In the genomic region with DNA sequence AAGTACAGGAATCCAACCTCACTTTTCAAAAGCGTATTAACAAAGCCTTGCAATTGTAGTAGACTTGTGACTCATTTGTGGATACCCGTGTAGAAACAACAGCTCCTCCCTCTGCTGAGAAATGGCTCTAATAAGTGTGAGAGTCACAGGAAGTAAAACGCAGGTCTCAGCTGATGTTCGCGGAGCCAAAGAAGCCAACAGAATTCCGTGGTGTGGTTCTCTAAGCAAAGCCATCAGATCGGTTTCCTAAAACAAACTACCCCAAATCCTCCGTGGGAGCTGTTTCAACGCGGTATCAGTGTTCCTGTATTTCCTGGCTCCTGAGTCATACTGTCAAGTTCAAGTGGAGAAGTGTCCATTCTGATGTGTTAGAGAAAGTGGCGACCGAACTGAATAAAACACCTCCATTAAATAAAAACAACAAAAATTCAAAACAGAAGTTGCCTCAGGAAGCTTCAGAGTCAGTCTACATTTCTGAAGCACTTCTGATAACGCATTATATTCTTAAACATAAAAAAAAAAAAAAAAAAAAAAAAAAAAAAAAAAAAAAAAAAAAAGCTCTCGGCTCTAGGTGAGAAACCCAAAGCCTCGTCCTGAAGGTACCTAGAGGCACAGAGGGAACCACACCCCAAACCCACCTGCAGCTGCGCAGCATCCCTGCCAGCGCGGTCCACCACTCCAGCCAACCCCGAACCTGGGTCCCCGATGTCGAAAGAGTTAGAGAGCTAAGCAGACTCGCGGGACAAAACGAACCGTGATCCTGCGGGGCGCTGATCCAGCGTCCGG, we compare ENCODE assay signal across 8 mouse cellular contexts. TPM values are rescaled to one million over a fixed set of nuclear protein-coding genes. Genes with fewer than 3 reads are reported as not detected.
DNase-seq lines count a peak whose midpoint lies in the region; ATAC-seq and TF ChIP-seq lines count a peak whose summit lies in the region.

No protein-coding gene starts in this region.

- H3K4me3 ChIP-seq in forebrain, embryonic 10.5 days = peak overlapping the region; percentile 63
- H3K4me3 ChIP-seq in intestine, postnatal 0 days (ENCODE audit: low read depth, low read length) = peak overlapping the region; percentile 75
- peak overlapping the region; percentile 69 for H3K4me3 ChIP-seq in midbrain, embryonic 14.5 days (replicated peaks; ENCODE audit: low read depth, low read length)

- no peak for ATAC-seq in intestine, postnatal 0 days
- no peak for ATAC-seq in midbrain, embryonic 14.5 days (ENCODE audit: low FRiP score, low TSS enrichment)

- TF ChIP-seq CTCF in intestine, postnatal 0 days (IDR thresholded peaks at IDR 0.05; ENCODE audit: low read depth) = no peak

- DNase-seq in right cerebral cortex, postnatal 4 days = peak; percentile 12
- no peak for DNase-seq in right cerebral cortex, postnatal 14 days
- DNase-seq in T-cell, adult 2 months (ENCODE audit: low spot score) = peak; percentile 57
- DNase-seq in forebrain, embryonic 10.5 days (ENCODE audit: extremely low spot score, low spot score) = peak; percentile 29
- DNase-seq in midbrain, embryonic 14.5 days = peak; percentile 29
- no peak for DNase-seq in frontal cortex, adult 2 months (ENCODE audit: extremely low spot score in 1 of 2, low spot score in 1 of 2)
- DNase-seq in layer of hippocampus, adult 8-10 months (ENCODE audit: low spot score in 2 of 2) = no peak

- H3K9me3 ChIP-seq in forebrain, embryonic 10.5 days = no peaks in the 10 kb centered on the region
- H3K9me3 ChIP-seq in intestine, postnatal 0 days (ENCODE audit: control insufficient read depth) = no peaks in the 10 kb centered on the region
- no peaks in the 10 kb centered on the region for H3K9me3 ChIP-seq in midbrain, embryonic 14.5 days (ENCODE audit: control insufficient read depth, low read length)

- no peaks in the 10 kb centered on the region for H3K36me3 ChIP-seq in forebrain, embryonic 10.5 days (replicated peaks)
- no peaks in the 10 kb centered on the region for H3K36me3 ChIP-seq in intestine, postnatal 0 days (ENCODE audit: control insufficient read depth, insufficient read depth)
- no peaks in the 10 kb centered on the region for H3K36me3 ChIP-seq in midbrain, embryonic 14.5 days (ENCODE audit: control insufficient read depth, insufficient read depth, low read length)

- 7% methylated on average over 29 of the region's 29 CpGs for WGBS in forebrain, embryonic 10.5 days
- 11% methylated on average over 29 of the region's 29 CpGs for WGBS in intestine, postnatal 0 days
- 8% methylated on average over 29 of the region's 29 CpGs for WGBS in midbrain, embryonic 14.5 days

- peaks cover 49% of the 10 kb centered on the region for H3K27me3 ChIP-seq in forebrain, embryonic 10.5 days (ENCODE audit: poor library complexity, severe bottlenecking)
- H3K27me3 ChIP-seq in intestine, postnatal 0 days (replicated peaks; ENCODE audit: control insufficient read depth, insufficient read depth, low read length) = no peaks in the 10 kb centered on the region
- peaks cover 6% of the 10 kb centered on the region; the same call in 1 of the 2 replicates for H3K27me3 ChIP-seq in midbrain, embryonic 14.5 days (ENCODE audit: control insufficient read depth, insufficient read depth, low read length)

- peak overlapping the region; percentile 51 for H3K9ac ChIP-seq in intestine, postnatal 0 days (ENCODE audit: low read depth, low read length)
- peak overlapping the region; percentile 49 for H3K9ac ChIP-seq in midbrain, embryonic 14.5 days (replicated peaks; ENCODE audit: low read length)

- H3K27ac ChIP-seq in forebrain, embryonic 10.5 days = peak overlapping the region; percentile 81
- H3K27ac ChIP-seq in intestine, postnatal 0 days (ENCODE audit: low read depth, low read length) = no peak overlapping the region
- no peak overlapping the region for H3K27ac ChIP-seq in midbrain, embryonic 14.5 days (replicated peaks; ENCODE audit: low read depth, low read length)

- H3K4me2 ChIP-seq in intestine, postnatal 0 days (replicated peaks; ENCODE audit: low read depth) = peak overlapping the region; percentile 96
- H3K4me2 ChIP-seq in midbrain, embryonic 14.5 days (ENCODE audit: low read length) = peak overlapping the region; percentile 94

- H3K4me1 ChIP-seq in forebrain, embryonic 10.5 days = peaks cover 11% of the 10 kb centered on the region
- no peaks in the 10 kb centered on the region for H3K4me1 ChIP-seq in intestine, postnatal 0 days (replicated peaks; ENCODE audit: control insufficient read depth, insufficient read depth, low read length)
- H3K4me1 ChIP-seq in midbrain, embryonic 14.5 days (ENCODE audit: control insufficient read depth, insufficient read depth, low read length) = 0 out of 2 replicates have a peak, but pooled peaks cover 3% of the 10 kb centered on the region

RNA-seq across cellular contexts. Expression of a gene that starts 0.5 kb away (rescaled TPM):
- polyA plus RNA-seq in forebrain, embryonic 10.5 days (2016; fragmentation: Nextera tagmentation; extraction: Ambion mirVana) = 1.4 and 1.8 TPM in 2 replicates
- polyA plus RNA-seq in intestine, postnatal 0 days (2015; fragmentation: Nextera tagmentation; extraction: Ambion mirVana) = 0.67 and 1.0 TPM in 2 replicates
- polyA plus RNA-seq in midbrain, embryonic 14.5 days (2014; fragmentation: Nextera tagmentation; extraction: Ambion mirVana) = 0.93 and 2.4 TPM in 2 replicates
- polyA plus RNA-seq in frontal cortex, adult 2 months (2012; rRNA removed) = 0.16 and 0.19 TPM in 2 replicates
- under 1 TPM; 0.13 to 0.61 (median 0.26) TPM for total RNA-seq in layer of hippocampus, adult 8-10 months (2022)

RNA-seq across cellular contexts. Expression of a gene that starts 41.6 kb away (rescaled TPM):
- 48.2 and 48.6 TPM in 2 replicates for polyA plus RNA-seq in forebrain, embryonic 10.5 days (2016; fragmentation: Nextera tagmentation; extraction: Ambion mirVana)
- 22.6 and 23.0 TPM in 2 replicates for polyA plus RNA-seq in intestine, postnatal 0 days (2015; fragmentation: Nextera tagmentation; extraction: Ambion mirVana)
- 25.3 and 29.1 TPM in 2 replicates for polyA plus RNA-seq in midbrain, embryonic 14.5 days (2014; fragmentation: Nextera tagmentation; extraction: Ambion mirVana)
- polyA plus RNA-seq in frontal cortex, adult 2 months (2012; rRNA removed) = 20.8 and 23.9 TPM in 2 replicates
- total RNA-seq in layer of hippocampus, adult 8-10 months (2022) = 1 to 10 TPM; 6.7 to 9.4 (median 7.5) TPM

Comparison
In these comparisons a context has a peak if more than half of its experiments do, and no peak if none do; other contexts are left out.
1. DNase-seq: peak in right cerebral cortex, postnatal 4 days (single experiment), T-cell, adult 2 months (single experiment), forebrain, embryonic 10.5 days (single experiment) and midbrain, embryonic 14.5 days (single experiment); none in right cerebral cortex, postnatal 14 days (single experiment), frontal cortex, adult 2 months (0 of 2) and layer of hippocampus, adult 8-10 months (0 of 2).
2. Peak in every context shown above with its lines, with median percentiles within 50 percentile points of each other: H3K4me3 ChIP-seq.